Mouse (Mus musculus): ENCODE measurements around the gene Fuca1.

DNA sequence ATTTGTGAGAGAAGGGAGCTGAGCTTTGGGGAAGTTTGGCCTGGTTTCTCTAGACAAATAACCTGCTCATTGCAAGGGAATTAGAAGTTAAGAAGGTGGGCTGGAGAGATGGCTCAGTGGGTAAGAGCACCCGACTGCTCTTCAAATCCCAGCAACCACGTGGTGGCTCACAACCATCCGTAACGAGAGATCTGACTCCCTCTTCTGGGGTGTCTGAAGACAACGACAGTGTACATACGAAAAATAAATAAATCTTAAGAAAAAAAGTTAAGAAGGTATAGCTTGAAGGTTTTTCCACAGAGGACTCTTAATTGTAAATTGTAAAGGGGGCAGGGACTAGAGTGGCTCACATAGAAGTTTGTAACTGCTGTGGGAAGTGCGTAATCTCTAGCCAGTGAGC, 45.0 kb upstream of the Fuca1 start:
- TF ChIP-seq POLR2A (IDR thresholded peaks at IDR 0.05; ENCODE audit: borderline replicate concordance, insufficient read depth, low read length) (no peak), CTCF (IDR thresholded peaks at IDR 0.05; ENCODE audit: borderline replicate concordance, insufficient read depth, low read depth, low read length) (no peak)

Data from cerebellum, adult 2 months (tissue).